Mouse (Mus musculus): ENCODE data around the gene Esf1. TPM values are rescaled to one million over a fixed set of nuclear protein-coding genes. Genes with fewer than 3 reads are reported as not detected.

Gene Esf1
- 23.6 and 37.2 TPM in 2 replicates for polyA plus RNA-seq (2012; rRNA removed)

DNA sequence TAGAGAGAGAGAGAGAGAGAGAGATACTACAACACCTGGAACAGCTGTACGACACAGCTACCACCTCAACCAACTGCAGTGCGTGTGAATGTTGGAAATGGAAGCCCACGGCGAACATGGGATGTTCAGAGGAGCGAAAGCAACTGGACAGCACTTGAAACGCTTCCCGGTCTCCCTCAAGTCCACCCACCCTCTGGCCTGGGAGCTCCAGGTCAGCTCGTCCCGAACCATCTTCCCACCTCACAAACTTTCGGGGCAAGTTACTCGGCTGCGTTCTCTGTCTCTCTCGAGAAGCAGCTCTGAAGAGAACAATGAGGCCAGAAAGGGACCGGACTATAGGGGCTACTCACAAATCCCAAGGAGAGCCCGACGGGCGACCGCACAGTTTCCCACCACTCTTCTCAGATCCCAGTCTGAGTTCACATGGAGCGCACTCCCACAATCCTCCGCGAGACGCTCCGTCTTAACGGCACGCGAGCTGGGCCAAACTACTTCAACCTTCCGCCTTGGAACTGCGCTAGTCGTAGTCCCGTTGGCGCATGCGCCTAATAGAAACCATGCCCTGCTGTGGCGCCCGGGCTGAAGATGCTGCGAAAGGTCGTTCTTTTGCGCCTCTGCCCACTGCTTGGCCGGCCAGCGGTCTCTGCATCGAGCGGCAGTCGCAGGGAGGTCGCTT is at the start of gene Esf1, which contains the start of gene Ndufaf5:
Gene Esf1, minus strand, starts transcription at position 438 of the 676 bp plus-strand sequence.
Gene Ndufaf5, plus strand, starts transcription at position 523 of the 676 bp plus-strand sequence.

DNA sequence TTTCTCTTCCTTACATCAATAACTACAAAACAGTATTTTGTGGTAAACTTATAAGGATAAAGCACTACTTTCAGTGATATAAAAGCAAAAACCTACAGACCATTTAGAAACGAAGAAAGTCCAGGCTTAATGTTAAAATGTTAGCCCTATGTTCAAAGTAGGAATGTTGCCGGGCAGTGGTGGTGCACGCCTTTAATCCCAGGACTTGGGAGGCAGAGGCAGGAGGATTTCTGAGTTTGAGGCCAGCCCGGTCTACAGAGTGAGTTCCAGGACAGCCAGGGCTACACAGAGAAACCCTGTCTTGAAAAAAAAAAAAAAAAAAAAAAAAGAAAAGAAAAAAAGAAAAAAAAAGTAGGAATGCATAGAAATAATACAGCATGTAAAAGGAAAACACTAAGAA is 18.6 kb downstream of the Esf1 start, which contains the start of gene Gm17374:
Gene Gm17374, plus strand, starts transcription at position 301 of the 400 bp plus-strand sequence.

Other genes with a start within 250 kb of the Esf1 start
- gene Tasp1, start 103.8 kb downstream of the Esf1 start, polyA plus RNA-seq (2012; rRNA removed), result 8.4 and 10.7 TPM in 2 replicates
- not detected in 2 replicates for gene Gm17374, start 18.5 kb downstream of the Esf1 start, polyA plus RNA-seq (2012; rRNA removed)
- gene Ndufaf5, start 85 bp upstream of the Esf1 start, polyA plus RNA-seq (2012; rRNA removed), result 22.2 and 27.7 TPM in 2 replicates
- gene Sel1l2, start 219.1 kb upstream of the Esf1 start, polyA plus RNA-seq (2012; rRNA removed), result not detected in 2 replicates
- 17.6 and 21.1 TPM in 2 replicates for gene Macrod2, start 224.7 kb upstream of the Esf1 start, polyA plus RNA-seq (2012; rRNA removed)

Data from central nervous system, embryonic 11.5 days (tissue).